Mouse (Mus musculus) 3134 (cell line): ENCODE results near the gene Zfp94.
"Not testable (repeated sequence)": the region's sequence is repeated elsewhere in the genome, so short reads cannot be mapped to it uniquely, and the experiment has no call there.

Experiments
- DNase-seq: peaks from one replicate; pipeline ENCODE4 v3.0.0-alpha.2; 2011; ENCODE audit warnings: low spot score; ENCODE audit not compliant: insufficient read length; ENCODE audit errors: extremely low read depth

Zfp94 gene

GRCm38 (mm10) chr7:24280031-24280857, 36.2 kb downstream of the Zfp94 start:
- DNase-seq, result no peak

GRCm38 (mm10) chr7:24278771-24279170, 37.7 kb downstream of the Zfp94 start:
- not testable (repeated sequence) for DNase-seq

DNA sequence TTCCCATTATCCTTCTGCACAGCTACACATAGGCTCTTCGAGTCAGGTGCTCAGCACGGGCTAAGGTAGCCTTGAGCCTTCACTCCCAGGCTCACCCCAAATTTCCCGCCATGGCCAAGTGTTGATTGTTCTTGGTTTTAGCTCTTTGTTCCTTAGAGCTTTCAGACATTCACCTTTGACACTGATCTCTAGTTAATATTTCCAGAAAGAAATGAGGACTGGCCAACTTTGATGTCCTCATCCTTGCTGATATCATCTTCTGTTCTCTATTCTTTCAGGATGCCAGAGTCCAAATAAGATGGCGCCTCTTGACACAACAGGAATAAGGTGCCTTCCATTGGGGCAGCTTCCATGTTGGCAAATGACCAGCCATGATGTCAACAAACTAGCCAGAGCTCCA, 42.0 kb downstream of the Zfp94 start:
- no peak for DNase-seq

GRCm38 (mm10) chr7:24271191-24271590, 45.3 kb downstream of the Zfp94 start:
- DNase-seq, result no peak

DNA sequence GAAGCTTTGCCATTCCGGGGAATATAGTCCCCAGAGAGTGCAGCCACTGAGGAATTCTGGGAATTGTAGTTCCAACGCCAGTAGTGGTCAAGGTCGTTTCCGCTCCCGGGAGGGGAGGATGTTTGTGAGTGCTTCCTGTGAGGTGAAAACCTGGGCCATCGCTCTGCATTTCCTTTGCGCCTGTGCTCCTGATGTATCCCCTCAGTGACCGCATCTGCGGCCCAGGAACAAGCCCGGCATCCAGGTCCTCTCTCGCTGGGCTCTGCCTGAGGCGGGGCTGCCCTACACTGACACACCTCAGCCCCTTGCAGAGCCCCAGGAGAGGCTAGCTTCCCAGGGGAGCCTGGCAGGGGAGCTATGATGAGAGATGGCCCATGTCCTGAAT, 46.2 kb downstream of the Zfp94 start, which contains the start of gene Zfp93:
Zfp93 (plus strand) TSS at position 133 of the 385 bp plus-strand sequence.
- peak; percentile 75 for DNase-seq

DNA sequence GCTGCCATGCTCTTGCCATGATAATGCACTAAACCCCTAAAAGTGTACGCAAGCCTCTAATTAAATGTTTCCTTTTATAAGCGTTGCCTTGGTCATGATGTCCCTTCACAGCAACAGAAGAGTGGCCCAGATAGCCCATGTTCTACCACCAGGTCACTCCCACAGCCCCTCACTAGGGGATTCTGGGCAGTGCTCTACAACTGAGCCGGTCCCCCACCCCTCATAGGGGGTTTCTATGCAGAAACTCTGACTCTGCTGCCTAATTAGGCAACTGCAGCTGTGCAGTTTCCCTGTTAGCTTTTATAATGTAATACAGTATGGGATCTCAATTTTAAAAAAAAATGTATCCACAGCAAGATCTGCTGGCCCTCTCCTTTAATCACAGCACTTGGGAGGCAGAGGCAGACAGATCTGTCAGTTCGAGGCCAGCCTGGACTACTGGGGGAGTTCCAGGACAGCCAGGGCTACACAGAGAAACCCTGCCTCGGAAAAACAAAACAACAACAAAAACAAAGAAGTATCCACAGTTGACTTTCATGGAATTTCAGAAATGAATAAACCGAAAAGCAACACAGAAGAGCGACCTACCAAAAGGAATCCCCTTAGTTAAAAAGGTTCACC, 46.7 kb downstream of the Zfp94 start:
- no peak for DNase-seq

- DNase-seq, result no peak
Observed at GRCm38 (mm10) chr7:24269256-24269655, 47.2 kb downstream of the Zfp94 start.

- no peak for DNase-seq
Observed at GRCm38 (mm10) chr7:24268176-24269155, 48.0 kb downstream of the Zfp94 start.

DNA sequence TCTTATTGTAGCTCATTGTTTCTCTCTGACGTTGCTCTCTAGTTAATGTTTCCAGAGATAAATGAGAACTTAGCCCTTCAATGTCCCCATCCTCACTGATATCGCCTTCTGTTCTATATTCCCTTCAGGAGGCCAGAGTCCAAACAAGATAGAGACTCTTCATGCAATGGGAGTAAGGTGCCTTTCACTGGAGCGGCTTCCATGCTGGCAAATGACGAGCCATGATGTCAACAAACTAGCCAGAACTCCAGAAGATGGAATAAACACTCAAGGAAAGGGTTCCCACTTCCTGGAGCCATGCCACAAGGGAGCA, 56.5 kb downstream of the Zfp94 start:
- DNase-seq, result no peak

GRCm38 (mm10) chr7:24259306-24259999, 57.0 kb downstream of the Zfp94 start:
- DNase-seq, result no peak

DNA sequence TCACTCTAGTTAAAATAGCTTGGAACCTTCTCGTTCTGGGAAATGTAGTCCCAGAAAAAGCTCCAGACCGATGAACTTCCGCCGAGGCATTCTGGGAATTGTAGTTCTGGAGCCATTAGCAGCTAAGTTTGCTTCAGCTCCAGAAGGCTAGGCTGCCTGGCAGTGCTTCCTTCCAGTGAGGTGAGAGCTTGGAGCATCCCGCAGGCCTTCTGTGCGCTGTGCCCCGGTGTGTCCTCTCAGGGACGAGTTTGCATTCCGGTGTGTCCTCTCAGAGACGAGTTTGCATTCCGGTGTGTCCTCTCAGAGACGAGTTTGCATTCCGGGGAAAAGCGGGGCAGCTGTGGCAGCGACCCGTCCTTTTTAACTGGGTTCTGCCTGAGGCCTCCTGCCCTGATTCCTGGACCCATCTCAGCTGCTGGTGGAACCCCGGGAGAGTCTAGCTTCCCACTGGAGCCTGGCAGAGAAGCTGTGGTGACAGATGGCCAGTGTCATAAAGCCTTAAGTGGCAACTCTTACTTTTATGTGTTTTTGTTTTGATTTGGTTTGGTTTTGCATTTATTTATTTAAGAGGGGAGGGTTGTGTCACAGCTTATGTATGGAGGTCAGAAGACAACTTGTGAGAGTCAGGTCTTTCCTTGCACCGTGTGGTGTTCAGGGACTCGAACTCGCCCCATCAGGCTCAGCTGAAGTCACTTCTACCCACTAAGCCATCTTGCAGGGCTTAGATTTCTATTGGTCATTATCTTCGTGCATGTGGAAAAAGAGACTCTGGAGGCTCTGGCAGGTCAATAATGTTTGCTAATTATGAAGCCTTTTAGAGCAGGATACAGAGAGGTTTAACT, 61.6 kb downstream of the Zfp94 start, which contains the start of gene Zfp108:
Zfp108 (plus strand) TSS at position 162 of the 842 bp plus-strand sequence.
- DNase-seq, result peak; percentile 45

DNA sequence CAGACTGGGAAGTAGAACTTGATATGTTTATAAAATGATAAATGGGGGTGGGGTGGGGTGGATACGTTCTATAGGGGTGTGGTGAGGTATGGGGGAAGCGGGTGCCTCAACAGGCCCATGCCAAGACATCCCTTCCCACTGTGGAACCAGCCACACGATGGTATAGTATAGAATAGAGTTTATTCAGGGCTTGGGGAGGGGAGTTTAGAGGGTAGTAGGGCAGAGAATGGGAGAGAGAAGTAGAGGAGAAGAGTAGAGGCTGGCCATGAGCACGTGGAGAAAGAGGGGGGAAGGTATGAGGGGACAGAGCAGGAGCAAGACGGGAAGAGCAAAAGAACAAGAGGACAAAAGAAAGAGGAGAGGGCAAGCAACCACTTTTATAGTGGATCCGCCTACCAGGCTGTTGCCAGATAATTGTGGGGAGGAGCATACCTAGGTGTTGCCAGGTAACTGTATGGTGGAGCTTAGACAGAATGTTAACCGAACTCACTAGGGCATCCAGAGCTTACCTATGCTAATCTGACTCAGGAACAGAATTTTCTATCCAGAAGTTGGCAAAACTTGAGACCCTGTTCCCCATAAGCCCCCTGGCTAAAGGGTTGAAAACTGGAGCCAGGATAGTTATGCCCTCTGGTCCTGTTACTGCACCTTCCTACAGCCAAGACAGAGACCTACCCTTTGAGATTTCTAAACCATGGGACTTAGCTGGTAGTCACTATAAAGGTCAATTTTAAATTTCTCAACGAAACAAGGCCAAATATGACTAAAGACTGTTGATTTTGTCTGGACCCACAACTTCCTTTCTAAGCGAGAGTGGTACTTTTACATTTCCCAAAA, 62.5 kb downstream of the Zfp94 start:
- no peak for DNase-seq
